Mouse (Mus musculus): ENCODE data around the gene Ldlrap1. TPM values are rescaled to one million over a fixed set of nuclear protein-coding genes. Genes with fewer than 3 reads are reported as not detected.
A peak's percentile ranks its signal among the peaks of the same experiment; 100 is the strongest.

Ldlrap1 gene
- polyA plus RNA-seq, 1 experiment, result 13.3 TPM

DNA sequence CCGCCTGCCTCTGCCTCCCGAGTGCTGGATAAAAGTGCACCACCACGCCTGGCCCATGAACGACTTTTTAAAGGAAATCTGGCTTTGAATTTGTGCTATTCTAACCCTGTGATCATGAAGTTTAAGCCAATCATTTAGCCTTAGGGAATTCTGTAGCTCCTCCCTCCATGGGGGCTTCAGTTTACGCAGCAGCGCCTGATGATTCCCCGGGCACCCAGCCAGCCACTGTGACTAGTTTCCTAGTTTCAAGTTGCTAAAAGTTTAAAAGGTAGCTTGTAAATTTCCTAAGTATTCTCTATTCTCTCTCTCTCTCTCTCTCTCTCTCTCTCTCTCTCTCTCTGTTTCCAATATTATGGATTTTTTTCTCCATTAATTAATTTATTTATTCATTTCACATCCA, 8.4 kb upstream of the Ldlrap1 start:
- no peak overlapping the region for H3K4me3 ChIP-seq (ENCODE audit: insufficient read depth, low read length)
- H3K4me1 ChIP-seq (ENCODE audit: control insufficient read depth, insufficient read depth, low read length), result 0 out of 2 replicates have a peak, but pooled peaks cover 2% of the 10 kb centered on the region
- TF ChIP-seq CTCF (IDR thresholded peaks at IDR 0.05; ENCODE audit: borderline replicate concordance, insufficient read depth, low read length) (no peak), POLR2A (IDR thresholded peaks at IDR 0.05; ENCODE audit: low read depth, low read length) (no peak)
- H3K27ac ChIP-seq (ENCODE audit: insufficient read depth, low read length), result no peak overlapping the region

DNA sequence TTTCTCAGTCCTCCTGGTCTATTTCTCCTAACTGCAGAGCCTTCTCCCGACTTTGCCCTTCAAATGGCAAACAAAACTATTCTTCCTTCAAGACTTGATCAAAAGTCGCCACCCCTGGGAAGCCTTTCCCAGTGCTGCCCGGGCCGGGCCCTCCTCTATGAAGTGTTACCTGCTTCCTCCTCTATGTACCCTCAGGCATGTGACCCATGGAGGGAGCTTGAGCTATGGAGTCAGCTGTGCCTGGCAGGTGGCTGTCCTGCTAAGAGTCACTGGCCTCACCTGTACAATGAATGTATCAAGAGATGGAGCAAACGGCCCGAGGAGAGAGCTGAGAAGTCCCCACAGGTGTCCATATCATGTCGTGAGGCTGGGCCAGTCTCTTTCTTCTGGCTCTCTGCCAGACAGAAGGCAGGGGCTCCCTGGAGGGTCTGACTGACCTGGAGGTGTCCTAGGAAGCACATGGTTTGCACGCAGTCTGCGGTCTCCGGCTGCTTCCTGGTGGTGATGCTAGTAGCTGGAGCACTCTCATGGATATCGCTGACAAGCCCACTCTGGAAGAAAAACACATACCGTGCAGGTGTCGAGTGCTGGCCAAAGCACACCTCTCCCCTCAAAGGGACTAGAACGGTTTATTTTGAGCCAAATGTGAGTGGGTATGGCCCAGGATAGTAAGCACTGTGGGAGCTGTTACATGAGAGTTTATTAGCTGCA, 7.6 kb upstream of the Ldlrap1 start:
- TF ChIP-seq POLR2A (IDR thresholded peaks at IDR 0.05; ENCODE audit: low read depth, low read length) (no peak), CTCF (IDR thresholded peaks at IDR 0.05; ENCODE audit: borderline replicate concordance, insufficient read depth, low read length) (no peak)
- no peak overlapping the region for H3K4me3 ChIP-seq (ENCODE audit: insufficient read depth, low read length)
- no peak overlapping the region for H3K27ac ChIP-seq (ENCODE audit: insufficient read depth, low read length)
- 0 out of 2 replicates have a peak, but pooled peaks cover 2% of the 10 kb centered on the region for H3K4me1 ChIP-seq (ENCODE audit: control insufficient read depth, insufficient read depth, low read length)

DNA sequence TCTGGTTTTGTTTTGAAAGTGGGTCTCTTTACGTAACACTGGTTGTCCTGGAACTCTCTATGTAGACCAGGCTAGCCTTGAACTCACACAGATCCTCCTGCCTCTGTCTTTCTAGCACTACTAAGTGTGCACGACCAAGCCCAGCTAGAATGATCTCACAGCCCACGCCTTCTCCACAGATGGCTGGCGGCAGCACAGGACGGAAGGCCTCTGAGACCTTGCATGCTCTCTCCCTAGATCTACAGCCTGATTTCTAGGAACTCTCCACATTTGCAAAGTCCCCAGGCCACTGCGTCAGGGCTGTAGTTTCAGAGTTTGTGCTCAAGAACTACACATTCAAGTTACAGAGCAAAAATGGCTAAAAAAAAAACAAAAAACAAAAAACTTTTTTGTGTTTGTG, 6.3 kb upstream of the Ldlrap1 start:
- Histone ChIP-seq H3K4me3 (ENCODE audit: insufficient read depth, low read length) (no peak overlapping the region), H3K27ac (ENCODE audit: insufficient read depth, low read length) (no peak overlapping the region), H3K4me1 (ENCODE audit: control insufficient read depth, insufficient read depth, low read length) (0 out of 2 replicates have a peak, but pooled peaks cover 2% of the 10 kb centered on the region)
- no peak for TF ChIP-seq CTCF (IDR thresholded peaks at IDR 0.05; ENCODE audit: borderline replicate concordance, insufficient read depth, low read length)
- no peak for TF ChIP-seq POLR2A (IDR thresholded peaks at IDR 0.05; ENCODE audit: low read depth, low read length)

DNA sequence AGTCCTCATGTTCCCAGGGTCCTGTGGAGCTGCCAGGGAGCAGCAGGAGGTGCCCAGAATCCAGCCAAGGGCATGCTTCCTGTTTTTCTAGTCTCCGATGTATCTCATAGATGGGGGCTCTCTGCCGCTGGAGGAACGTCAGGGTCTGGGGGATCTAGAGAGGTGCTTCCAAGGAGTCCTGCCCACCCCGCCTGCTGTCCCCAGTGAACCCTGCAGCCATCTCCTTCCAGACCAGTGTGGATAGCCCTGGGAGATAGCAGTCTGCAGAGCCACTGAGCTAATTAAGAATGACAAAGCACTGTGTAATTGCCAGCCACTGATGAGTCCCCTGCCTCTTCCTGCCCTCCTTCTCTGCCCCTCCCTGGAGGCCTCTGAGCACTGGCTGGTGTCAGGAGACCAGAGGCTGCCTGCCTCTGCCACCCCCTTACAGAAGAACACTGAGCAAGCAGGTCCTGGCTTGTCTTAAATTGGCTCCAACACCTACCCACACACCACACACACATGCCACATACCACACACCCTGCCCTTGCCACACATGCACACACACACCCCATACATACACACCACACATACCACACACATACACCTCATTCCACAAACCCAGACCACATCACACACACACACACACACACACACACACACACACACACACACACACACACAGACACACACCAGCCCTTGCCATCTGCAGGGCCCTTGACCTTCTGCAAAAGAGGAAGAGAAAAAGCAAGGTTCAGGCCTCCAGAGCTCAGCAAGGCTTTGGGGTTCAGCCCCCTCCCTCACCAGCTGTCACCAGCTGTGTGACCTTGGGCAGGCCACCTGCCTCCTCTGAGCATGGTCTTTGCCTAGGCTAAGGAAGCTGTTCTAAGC, 5.2 kb upstream of the Ldlrap1 start:
- H3K4me1 ChIP-seq (ENCODE audit: control insufficient read depth, insufficient read depth, low read length), result peaks cover 9% of the 10 kb centered on the region; the same call in 1 of the 2 replicates
- no peak overlapping the region for H3K4me3 ChIP-seq (ENCODE audit: insufficient read depth, low read length)
- no peak for TF ChIP-seq POLR2A (IDR thresholded peaks at IDR 0.05; ENCODE audit: low read depth, low read length)
- TF ChIP-seq CTCF (IDR thresholded peaks at IDR 0.05; ENCODE audit: borderline replicate concordance, insufficient read depth, low read length), result no peak
- H3K27ac ChIP-seq (ENCODE audit: insufficient read depth, low read length), result no peak overlapping the region

DNA sequence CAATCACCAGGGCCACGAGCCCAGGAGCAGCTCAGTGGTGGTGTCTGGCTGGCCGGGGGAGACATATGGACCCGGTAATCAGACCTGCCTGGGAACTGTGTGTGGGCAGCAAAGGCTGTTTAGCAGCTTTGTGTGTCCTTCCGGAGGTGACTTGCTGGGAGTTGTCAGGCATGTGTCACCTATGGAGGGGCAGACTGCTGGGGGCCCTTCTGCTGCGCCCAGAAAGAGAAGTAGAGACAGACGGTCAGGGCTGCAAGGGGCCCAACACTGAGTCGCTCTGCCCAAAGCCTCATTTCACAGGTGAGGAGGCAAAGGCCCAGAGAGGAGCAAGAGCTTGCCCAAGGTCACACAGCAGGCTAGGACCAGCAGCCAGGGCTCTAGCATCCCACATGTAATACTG, 2.1 kb upstream of the Ldlrap1 start:
- TF ChIP-seq POLR2A (IDR thresholded peaks at IDR 0.05; ENCODE audit: low read depth, low read length), result no peak
- TF ChIP-seq CTCF (IDR thresholded peaks at IDR 0.05; ENCODE audit: borderline replicate concordance, insufficient read depth, low read length), result no peak
- H3K4me3 ChIP-seq (ENCODE audit: insufficient read depth, low read length), result no peak overlapping the region
- H3K4me1 ChIP-seq (ENCODE audit: control insufficient read depth, insufficient read depth, low read length), result peaks cover 11% of the 10 kb centered on the region
- H3K27ac ChIP-seq (ENCODE audit: insufficient read depth, low read length), result no peak overlapping the region

DNA sequence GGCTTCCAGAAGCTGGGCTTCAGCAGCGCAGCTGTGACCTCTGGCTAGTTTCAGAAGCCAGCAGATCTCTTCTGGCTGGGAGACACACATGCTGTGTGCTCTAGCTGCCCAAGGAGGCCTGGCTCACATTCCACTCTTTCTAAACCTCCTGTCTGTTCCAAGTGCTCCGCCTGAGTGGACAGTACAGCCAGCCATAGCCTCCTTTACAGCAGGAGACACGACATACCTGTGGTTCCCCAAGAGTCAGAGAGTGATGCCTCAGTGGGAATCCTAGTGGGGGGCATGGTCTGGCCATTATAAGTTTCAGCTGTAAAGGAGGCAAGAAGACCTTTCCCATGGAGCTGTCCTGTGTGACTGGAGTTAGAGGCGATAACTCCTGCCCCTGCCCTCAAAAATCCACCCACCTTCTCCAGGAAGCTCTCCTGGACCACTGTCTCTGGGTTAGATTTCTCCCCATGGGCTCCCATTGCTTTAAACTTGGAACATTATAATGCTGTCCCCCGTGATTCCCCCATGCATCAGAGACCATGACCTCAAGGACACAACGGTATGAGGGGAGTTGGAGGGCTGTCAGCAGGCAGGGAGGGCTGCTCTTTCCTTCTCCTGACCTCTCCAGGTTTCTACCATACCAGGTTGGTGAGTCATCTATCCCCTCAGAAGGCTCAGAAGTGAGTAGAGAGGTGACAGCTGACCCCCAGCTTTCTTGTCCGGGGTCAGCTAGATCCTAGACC, 1.4 kb upstream of the Ldlrap1 start:
- Histone ChIP-seq H3K4me3 (ENCODE audit: insufficient read depth, low read length) (no peak overlapping the region), H3K27ac (ENCODE audit: insufficient read depth, low read length) (no peak overlapping the region), H3K4me1 (ENCODE audit: control insufficient read depth, insufficient read depth, low read length) (peaks cover 11% of the 10 kb centered on the region)
- TF ChIP-seq POLR2A (IDR thresholded peaks at IDR 0.05; ENCODE audit: low read depth, low read length) (no peak), CTCF (IDR thresholded peaks at IDR 0.05; ENCODE audit: borderline replicate concordance, insufficient read depth, low read length) (no peak)

DNA sequence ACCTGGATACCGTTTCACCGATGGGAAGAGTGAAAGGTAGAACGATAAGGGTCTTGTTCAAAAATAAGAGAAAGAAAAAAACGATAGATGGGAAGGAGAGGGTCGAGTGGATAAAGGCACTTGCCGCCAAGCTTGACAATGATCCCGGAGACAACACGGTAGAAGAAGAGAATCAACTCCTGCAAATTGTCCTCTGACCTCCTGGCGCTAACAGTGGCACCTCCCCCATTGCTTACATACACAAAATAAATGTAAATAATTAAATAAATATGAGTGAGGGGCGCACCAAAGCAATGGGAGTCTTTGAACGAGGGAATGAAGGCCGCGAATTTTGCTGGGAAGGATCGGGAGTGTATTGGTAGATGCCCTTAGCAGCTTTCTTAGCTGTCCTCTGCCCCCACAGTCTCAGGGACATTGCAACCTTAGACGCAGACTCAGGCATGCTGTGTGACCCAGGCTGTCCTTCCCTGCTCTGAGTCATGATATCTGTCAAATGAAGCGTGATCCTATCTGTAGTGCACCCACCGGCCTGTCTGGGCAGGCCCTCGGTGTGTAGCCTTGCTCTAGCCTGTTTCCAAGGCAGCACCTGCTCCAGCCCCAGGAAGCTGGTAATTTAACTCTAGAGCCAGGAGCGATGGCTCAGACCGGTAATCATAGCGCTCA, 533 bp upstream of the Ldlrap1 start:
- Histone ChIP-seq H3K27ac (ENCODE audit: insufficient read depth, low read length) (no peak overlapping the region), H3K4me3 (ENCODE audit: insufficient read depth, low read length) (peak overlapping the region; percentile 96), H3K4me1 (ENCODE audit: control insufficient read depth, insufficient read depth, low read length) (peaks cover 11% of the 10 kb centered on the region)
- no peak for TF ChIP-seq CTCF (IDR thresholded peaks at IDR 0.05; ENCODE audit: borderline replicate concordance, insufficient read depth, low read length)
- TF ChIP-seq POLR2A (IDR thresholded peaks at IDR 0.05; ENCODE audit: low read depth, low read length), result no peak

DNA sequence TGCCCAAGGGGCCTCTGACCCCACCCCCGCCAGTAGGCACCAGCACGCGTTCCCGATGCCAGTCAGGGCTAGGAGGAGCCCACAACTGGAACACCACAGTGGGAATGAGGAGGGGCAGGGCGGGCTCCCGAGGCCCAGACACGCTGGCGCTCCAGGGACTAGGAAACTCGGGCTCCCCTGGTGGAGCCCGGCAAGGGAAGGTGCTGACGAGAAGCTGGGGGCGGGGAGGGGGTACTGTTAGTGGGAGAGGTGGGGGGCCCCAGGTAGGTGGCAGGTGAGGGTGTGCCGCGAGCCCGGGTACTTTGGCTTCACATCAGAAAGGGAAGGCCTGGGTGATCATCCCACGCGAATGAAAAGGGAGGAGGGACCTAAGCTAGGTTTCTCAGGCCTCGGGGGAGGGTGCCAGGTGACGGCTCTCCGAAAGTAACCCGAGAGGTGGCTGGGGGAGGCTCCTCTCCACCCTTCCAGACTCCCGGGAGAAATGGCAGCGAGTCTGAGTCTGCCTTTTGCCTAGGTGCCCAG, 859 bp downstream of the Ldlrap1 start:
- TF ChIP-seq POLR2A (IDR thresholded peaks at IDR 0.05; ENCODE audit: low read depth, low read length), result no peak
- TF ChIP-seq CTCF (IDR thresholded peaks at IDR 0.05; ENCODE audit: borderline replicate concordance, insufficient read depth, low read length), result no peak
- no peak overlapping the region for H3K27ac ChIP-seq (ENCODE audit: insufficient read depth, low read length)

DNA sequence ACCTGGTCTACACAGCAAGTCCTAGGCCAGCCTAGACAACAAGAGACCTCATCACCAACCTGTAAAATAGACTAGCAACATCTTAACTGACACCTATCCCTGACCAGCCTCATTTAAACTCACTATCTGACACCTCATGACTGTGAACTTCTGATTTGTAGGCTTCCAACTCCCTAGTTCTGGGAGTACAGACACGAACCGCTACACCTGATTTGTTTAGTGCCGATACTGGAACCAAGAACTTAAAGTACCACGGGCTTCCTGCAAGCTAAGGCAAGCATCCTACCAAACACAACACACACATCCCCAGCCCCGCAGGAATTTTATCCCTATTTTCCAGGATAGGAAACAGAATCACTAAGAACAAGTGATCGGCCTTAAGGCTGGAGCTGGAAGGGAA, 1.5 kb downstream of the Ldlrap1 start:
- TF ChIP-seq CTCF (IDR thresholded peaks at IDR 0.05; ENCODE audit: borderline replicate concordance, insufficient read depth, low read length) (no peak), POLR2A (IDR thresholded peaks at IDR 0.05; ENCODE audit: low read depth, low read length) (no peak)
- peaks cover 11% of the 10 kb centered on the region for H3K4me1 ChIP-seq (ENCODE audit: control insufficient read depth, insufficient read depth, low read length)
- no peak overlapping the region for H3K27ac ChIP-seq (ENCODE audit: insufficient read depth, low read length)
- H3K4me3 ChIP-seq (ENCODE audit: insufficient read depth, low read length), result peak overlapping the region; percentile 96

More for the DNA sequence above, 859 bp downstream of the Ldlrap1 start:
- Histone ChIP-seq H3K4me1 (ENCODE audit: control insufficient read depth, insufficient read depth, low read length) (peaks cover 11% of the 10 kb centered on the region), H3K4me3 (ENCODE audit: insufficient read depth, low read length) (peak overlapping the region; percentile 96)

Measured in embryonic fibroblast, embryonic 13.5 days (primary cell).